10 mouse cellular contexts compared by ENCODE assay signal in genomic region chr11:61023416-61024200, GRCm38 (mm10). TPM values are rescaled to one million over a fixed set of nuclear protein-coding genes. Genes with fewer than 3 reads are reported as not detected.
A peak's percentile ranks its signal among the peaks of the same experiment; 100 is the strongest.
DNase-seq lines count a peak whose midpoint lies in the region; ATAC-seq and TF ChIP-seq lines count a peak whose summit lies in the region.
"Had no signal": no experiment of that assay in that cellular context is flagged by ENCODE, and none has a peak within 500 bp of the region (broad histone marks: within the 10 kb centered on the region; RNA-seq: fewer than 3 reads in every experiment).

No protein-coding gene starts in this region.

- no peak for TF ChIP-seq POLR2A in heart, adult 2 months (IDR thresholded peaks at IDR 0.05; ENCODE audit: insufficient read depth, low read depth, low read length)
- no peak for TF ChIP-seq POLR2A in ES-Bruce4 (IDR thresholded peaks at IDR 0.05; ENCODE audit: insufficient read depth, low read length)

- ATAC-seq in embryonic facial prominence, embryonic 15.5 days (ENCODE audit: insufficient number of reproducible peaks, low FRiP score, low TSS enrichment, low read depth): no peak
- ATAC-seq in limb, embryonic 12.5 days (ENCODE audit: insufficient number of reproducible peaks, insufficient read depth, low FRiP score, low TSS enrichment, low read depth): no peak

- H3K9ac ChIP-seq in heart, adult 2 months (ENCODE audit: low read depth, low read length): peak overlapping the region; percentile 86
- peak overlapping the region; percentile 79 for H3K9ac ChIP-seq in ES-Bruce4 (ENCODE audit: low read depth, poor library complexity, severe bottlenecking)
- H3K9ac ChIP-seq in embryonic facial prominence, embryonic 15.5 days: no peak overlapping the region
- H3K9ac ChIP-seq in limb, embryonic 12.5 days (replicated peaks): no peak overlapping the region

- H3K27ac ChIP-seq in heart, adult 2 months: peak overlapping the region; percentile 68; the same call in 1 of the 2 replicates
- H3K27ac ChIP-seq in ES-Bruce4 (ENCODE audit: insufficient read depth, low read length): no peak overlapping the region
- no peak overlapping the region for H3K27ac ChIP-seq in embryonic facial prominence, embryonic 15.5 days (replicated peaks)
- H3K27ac ChIP-seq in limb, embryonic 12.5 days: no peak overlapping the region

- H3K4me2 ChIP-seq in embryonic facial prominence, embryonic 15.5 days (replicated peaks): peak overlapping the region; percentile 99
- peak overlapping the region; percentile 98 for H3K4me2 ChIP-seq in limb, embryonic 12.5 days

- no peaks in the 10 kb centered on the region for H3K36me3 ChIP-seq in heart, adult 2 months (ENCODE audit: control insufficient read depth, insufficient read depth, low read length)
- no peaks in the 10 kb centered on the region for H3K36me3 ChIP-seq in ES-Bruce4 (ENCODE audit: control insufficient read depth, insufficient read depth, low read length, poor library complexity, severe bottlenecking)
- H3K36me3 ChIP-seq in embryonic facial prominence, embryonic 15.5 days: no peaks in the 10 kb centered on the region
- no peaks in the 10 kb centered on the region for H3K36me3 ChIP-seq in limb, embryonic 12.5 days

- H3K4me1 ChIP-seq in heart, adult 2 months (ENCODE audit: control insufficient read depth, insufficient read depth, low read length): peaks cover 2% of the 10 kb centered on the region; the same call in 1 of the 2 replicates
- H3K4me1 ChIP-seq in ES-Bruce4 (ENCODE audit: control insufficient read depth, insufficient read depth, low read length): no peaks in the 10 kb centered on the region
- peaks cover 26% of the 10 kb centered on the region for H3K4me1 ChIP-seq in embryonic facial prominence, embryonic 15.5 days
- peaks cover 31% of the 10 kb centered on the region for H3K4me1 ChIP-seq in limb, embryonic 12.5 days (replicated peaks)

- no peaks in the 10 kb centered on the region for H3K9me3 ChIP-seq in ES-Bruce4 (replicated peaks; ENCODE audit: control insufficient read depth, insufficient read depth, low read length, poor library complexity, severe bottlenecking)
- H3K9me3 ChIP-seq in embryonic facial prominence, embryonic 15.5 days (replicated peaks): no peaks in the 10 kb centered on the region
- H3K9me3 ChIP-seq in limb, embryonic 12.5 days: no peaks in the 10 kb centered on the region

- H3K79me2 ChIP-seq in heart, adult 2 months (replicated peaks; ENCODE audit: control insufficient read depth, insufficient read depth, low read length): no peaks in the 10 kb centered on the region

- no peak for TF ChIP-seq CTCF in heart, adult 2 months (IDR thresholded peaks at IDR 0.05)
- no peak for TF ChIP-seq CTCF in ES-Bruce4 (IDR thresholded peaks at IDR 0.05; ENCODE audit: low read depth, low read length)

- peak overlapping the region; percentile 52 for H3K4me3 ChIP-seq in heart, adult 2 months
- H3K4me3 ChIP-seq in ES-Bruce4 (ENCODE audit: low read depth, low read length): peak overlapping the region; percentile 85; the same call in 1 of the 2 replicates
- H3K4me3 ChIP-seq in embryonic facial prominence, embryonic 15.5 days (replicated peaks): peak overlapping the region; percentile 54; the same call in 1 of the 2 replicates
- peak overlapping the region; percentile 60 for H3K4me3 ChIP-seq in limb, embryonic 12.5 days (replicated peaks)

- intact Hi-C loops in heart, adult 2 months (cut with DNase I): loop anchor here (2.0 to 5.0 kb wide), 2 partner anchors 37 to 46 kb away; no protein-coding TSS in a partner anchor

- no peak for DNase-seq in heart, adult 2 months
- DNase-seq in heart, adult 11 months: no peak
- DNase-seq in embryo, embryonic 11 days: no peak
- no peak for DNase-seq in testis, postnatal 14 days (ENCODE audit: low spot score)
- DNase-seq in right cerebral cortex, postnatal 36 days (ENCODE audit: low spot score in 2 of 2): no peak
- DNase-seq: adrenal gland, postnatal 14 days; gastrocnemius, postnatal 36 days had no signal

- no peak for TF ChIP-seq EP300 in heart, adult 2 months (IDR thresholded peaks at IDR 0.05; ENCODE audit: insufficient read depth, low read depth, low read length)
- no peak for TF ChIP-seq EP300 in ES-Bruce4 (IDR thresholded peaks at IDR 0.05; ENCODE audit: insufficient read depth, low read depth, low read length)

- H3K27me3 ChIP-seq in heart, adult 2 months (ENCODE audit: control insufficient read depth, insufficient read depth, low read length): no peaks in the 10 kb centered on the region
- peaks cover 9% of the 10 kb centered on the region for H3K27me3 ChIP-seq in ES-Bruce4 (ENCODE audit: control insufficient read depth, insufficient read depth, low read length, poor library complexity, severe bottlenecking)
- peaks cover 72% of the 10 kb centered on the region for H3K27me3 ChIP-seq in embryonic facial prominence, embryonic 15.5 days
- peaks cover 82% of the 10 kb centered on the region for H3K27me3 ChIP-seq in limb, embryonic 12.5 days

- WGBS in heart, adult 2 months: 47% methylated on average over 9 of the region's 9 CpGs
- 52% methylated on average over 9 of the region's 9 CpGs for WGBS in embryonic facial prominence, embryonic 15.5 days
- WGBS in limb, embryonic 12.5 days: 48% methylated on average over 9 of the region's 9 CpGs

RNA-seq across cellular contexts. Expression of gene Kcnj12, which starts 1.2 kb away (rescaled TPM):
- 10 to 100 TPM; 26.7 to 35.7 TPM for total RNA-seq in heart, adult 2 months (2021)
- 29.5 and 42.6 TPM in 2 replicates for polyA plus RNA-seq in heart, adult 2 months (2012; rRNA removed)
- 1.1 and 1.5 TPM in 2 replicates for polyA plus RNA-seq in ES-Bruce4 (2011; ENCODE audit: insufficient read depth, insufficient read length, low read depth, missing spikeins)
- polyA plus RNA-seq in embryonic facial prominence, embryonic 15.5 days (2015; fragmentation: Nextera tagmentation; extraction: Ambion mirVana): 1.7 and 3.0 TPM in 2 replicates
- 0.20 and 0.31 TPM in 2 replicates for polyA plus RNA-seq in limb, embryonic 12.5 days (2016; fragmentation: Nextera tagmentation; extraction: Ambion mirVana)

Comparison
In these comparisons a context has a peak if more than half of its experiments do, and no peak if none do; other contexts are left out.
1. H3K9ac ChIP-seq: peak in heart, adult 2 months (single experiment) and ES-Bruce4 (single experiment); none in embryonic facial prominence, embryonic 15.5 days (single experiment) and limb, embryonic 12.5 days (single experiment).
2. Peak in every context shown above with its lines, with median percentiles within 50 percentile points of each other: H3K4me3 ChIP-seq.